Mouse (Mus musculus) right cerebral cortex, postnatal 10 days (tissue): Measurements from ENCODE around the gene Mif.
"Not testable (repeated sequence)": the region's sequence is repeated elsewhere in the genome, so short reads cannot be mapped to it uniquely, and the experiment has no call there.

Experiments
- DNase-seq, 2 experiments: peaks; one replicate each; pipeline ENCODE4 v3.0.0; 2021; ENCODE audit warnings: low spot score in 2 of 2

Mif gene

DNA sequence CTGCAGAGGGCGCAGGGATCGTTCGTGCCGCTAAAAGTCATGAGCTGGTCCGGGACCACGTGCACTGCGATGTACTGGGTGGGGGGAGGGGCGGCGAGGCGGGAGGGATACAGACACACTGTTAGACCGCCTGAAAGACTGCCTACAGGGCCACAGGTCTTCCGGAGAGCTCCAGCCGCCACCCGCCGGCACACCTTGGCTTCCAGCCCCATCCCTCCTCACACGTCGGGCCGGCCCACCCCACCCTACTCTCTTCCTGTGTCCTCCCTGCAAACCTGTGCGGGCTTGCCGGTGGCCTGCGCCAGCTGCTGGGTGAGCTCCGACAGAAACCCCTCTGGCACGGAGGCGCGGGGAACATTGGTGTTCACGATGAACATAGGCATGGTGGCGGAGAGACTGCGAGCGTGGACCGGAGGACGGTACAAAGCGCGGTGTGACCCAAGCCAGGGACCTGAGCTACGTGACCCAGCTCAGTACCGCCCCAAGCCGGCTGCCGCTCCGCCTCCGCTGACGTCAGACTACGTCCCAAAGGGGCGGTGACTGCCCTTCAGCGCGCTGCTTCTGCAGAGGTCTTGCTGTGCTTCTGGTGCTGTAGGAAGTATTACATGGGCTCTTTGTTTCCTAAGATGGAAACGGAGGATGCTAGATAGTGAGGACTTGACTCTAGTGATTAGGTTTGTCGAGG is at the start of gene Mif:
TSS of gene Mif (minus strand) at position 455 of the 685 bp plus-strand sequence.
- DNase-seq: peak; percentile 88 to 89

DNA sequence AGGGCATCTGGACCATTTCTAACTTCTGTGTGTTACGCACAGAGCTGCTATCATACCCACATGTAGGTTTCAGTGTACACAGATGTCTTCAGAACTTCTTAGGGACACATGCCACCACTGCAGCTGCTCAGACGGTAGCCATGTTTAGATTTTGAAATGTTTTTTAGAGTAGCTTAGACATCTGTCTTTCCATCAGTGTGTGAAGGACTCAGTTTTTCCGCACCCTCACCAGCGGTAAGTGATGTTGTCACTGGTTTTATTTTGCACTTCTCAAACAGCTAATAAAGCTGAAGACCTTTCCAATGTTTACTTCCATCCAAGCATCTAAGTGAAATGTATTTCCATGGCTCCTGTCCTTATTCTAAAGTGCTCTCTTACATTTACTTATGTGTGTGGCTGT is 46.8 kb upstream of the Mif start:
- no peak for DNase-seq

DNA sequence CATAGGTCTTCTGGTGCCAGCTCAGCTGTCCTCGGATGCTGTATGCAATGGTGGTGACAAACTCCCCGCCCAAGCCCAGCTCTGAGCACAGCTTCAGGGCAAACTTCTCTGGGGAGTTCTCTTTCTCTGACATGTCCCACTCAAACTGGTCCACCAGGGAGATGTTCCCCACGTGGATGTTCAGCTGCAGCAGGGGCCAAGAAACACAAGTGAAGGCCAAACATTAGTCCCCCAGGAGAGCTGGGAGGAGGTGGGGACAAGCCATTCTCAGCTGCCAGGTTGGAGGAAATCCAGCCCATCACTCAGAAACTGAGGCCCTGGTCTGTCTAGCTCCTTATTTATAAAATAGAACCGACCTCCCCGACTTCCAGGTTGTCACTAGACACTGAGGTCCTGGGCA is 44.4 kb upstream of the Mif start:
- no peak for DNase-seq

DNA sequence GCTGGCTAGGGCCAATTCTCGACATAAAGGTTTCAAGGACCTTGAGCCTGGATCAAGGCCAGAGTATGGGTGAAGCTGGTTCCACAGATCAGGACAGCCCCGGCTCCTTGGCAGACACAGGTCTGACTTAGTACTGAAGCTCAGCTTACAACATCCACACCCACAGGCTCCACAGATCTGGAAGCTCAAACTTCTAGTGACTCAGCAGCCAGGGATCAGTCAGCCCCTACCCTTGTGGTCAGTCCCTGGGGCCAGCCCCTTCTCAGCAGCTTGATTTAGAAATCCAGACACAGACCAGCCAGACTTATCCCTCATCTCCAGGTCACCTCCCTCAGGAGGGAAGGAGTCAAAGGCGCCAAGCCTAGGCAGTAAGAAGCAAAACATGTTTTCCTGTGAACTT is 38.8 kb upstream of the Mif start:
- DNase-seq: no peak

DNA sequence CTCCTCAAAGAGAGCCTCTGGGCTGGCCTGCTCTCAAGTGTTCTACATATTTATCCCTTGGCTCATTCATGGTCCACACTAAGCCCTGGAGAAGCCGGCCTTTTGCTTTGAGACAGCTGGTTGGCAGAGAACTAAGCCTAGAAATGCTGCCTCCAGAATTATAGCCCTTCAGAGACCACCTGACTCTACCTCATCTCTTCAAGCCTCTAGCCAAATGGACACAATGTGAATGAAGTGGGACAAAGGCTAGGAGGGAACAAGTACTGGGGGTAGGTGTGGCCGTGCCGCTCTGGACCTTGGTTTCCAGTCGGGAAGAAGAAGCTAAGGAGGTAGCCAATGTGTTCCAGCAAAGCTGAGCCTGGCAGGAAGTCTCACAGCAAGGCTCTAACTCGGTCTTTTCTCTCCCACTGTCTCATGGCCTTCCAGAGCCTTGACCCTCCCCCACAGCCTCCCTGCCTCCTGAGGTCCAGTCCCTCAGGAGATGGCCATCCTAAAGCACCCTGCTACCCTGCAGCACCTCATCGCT is 38.1 kb upstream of the Mif start:
- DNase-seq: no peak

DNA sequence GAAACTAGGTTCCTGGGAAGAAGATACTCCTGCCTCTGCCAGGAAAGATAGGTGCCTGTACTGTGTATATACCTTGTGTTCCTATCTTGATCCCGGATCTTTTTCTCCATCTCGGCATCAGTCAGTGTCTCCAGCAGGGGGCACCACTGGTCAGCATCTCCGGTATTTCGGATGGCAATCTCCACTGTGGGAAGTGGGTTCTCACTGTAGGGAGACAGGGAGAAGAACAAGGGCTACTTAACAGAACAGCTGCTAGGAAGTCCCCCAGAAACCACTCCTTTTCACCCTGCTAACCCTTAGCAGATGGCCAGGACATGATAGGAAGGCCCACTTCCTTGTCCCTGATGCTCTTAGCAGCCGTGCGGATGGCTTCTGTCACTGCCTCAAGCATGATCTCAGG is 37.3 kb upstream of the Mif start:
- DNase-seq: peak; percentile 72 to 79

DNA sequence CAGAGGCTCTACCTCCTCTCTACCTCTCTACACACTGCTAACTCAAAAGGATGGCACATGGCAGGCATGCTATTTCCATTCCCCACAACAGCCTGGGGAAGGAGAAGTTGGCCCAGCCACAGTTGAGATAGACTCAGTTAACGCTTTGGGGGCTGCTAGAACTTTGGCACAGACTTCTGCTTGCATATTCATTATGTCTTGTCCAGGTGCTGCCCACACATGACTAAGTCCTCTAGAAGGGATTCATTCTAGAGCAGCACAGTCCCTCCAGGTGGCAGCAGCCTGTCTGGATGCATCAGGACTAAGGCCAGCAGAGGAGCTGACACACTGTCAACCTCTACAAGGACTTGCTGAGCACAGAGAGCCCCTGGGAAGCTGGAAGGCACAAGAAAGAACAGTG is 36.2 kb upstream of the Mif start:
- DNase-seq: peak; percentile 57 to 79

DNA sequence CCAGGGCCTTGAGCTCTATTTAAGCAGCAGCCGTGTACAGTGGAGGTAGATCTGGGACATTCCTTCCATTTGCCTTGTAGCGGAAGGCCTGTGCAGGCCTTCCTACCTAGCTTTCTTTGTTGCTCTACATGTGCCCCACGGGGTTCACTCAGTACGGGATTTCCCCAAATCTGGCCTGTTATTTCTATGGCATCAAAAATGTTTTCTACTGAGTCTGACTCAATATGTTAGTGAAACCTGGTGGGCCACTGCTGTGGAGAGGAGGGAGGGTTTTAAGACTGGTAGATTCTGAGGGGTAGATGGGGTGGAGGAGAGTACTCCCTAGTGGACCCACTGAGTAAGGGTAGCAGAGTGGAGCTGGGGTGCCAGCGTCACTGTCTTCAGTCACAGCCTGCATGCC is 35.7 kb upstream of the Mif start:
- DNase-seq: no peak

DNA sequence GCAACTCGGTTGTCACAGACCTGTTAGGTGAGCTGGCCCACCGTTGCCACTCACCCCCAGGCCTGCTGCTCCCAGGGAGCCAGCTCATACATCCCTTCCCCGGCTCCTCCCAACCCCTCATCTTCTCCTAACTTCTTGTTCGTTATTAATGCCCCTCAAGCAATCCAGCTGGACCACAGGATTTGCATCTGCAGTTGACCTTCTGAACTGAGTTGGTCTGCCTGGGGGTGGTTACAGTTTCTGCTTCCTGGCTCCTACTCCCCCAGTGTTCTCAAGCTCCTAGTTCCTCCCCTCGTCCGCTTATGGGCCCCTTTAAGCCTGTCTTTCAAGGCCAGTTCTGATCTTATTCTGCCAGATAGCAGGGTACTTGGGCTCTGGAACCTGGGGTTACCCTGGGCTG is 34.6 kb upstream of the Mif start:
- DNase-seq: no peak

DNA sequence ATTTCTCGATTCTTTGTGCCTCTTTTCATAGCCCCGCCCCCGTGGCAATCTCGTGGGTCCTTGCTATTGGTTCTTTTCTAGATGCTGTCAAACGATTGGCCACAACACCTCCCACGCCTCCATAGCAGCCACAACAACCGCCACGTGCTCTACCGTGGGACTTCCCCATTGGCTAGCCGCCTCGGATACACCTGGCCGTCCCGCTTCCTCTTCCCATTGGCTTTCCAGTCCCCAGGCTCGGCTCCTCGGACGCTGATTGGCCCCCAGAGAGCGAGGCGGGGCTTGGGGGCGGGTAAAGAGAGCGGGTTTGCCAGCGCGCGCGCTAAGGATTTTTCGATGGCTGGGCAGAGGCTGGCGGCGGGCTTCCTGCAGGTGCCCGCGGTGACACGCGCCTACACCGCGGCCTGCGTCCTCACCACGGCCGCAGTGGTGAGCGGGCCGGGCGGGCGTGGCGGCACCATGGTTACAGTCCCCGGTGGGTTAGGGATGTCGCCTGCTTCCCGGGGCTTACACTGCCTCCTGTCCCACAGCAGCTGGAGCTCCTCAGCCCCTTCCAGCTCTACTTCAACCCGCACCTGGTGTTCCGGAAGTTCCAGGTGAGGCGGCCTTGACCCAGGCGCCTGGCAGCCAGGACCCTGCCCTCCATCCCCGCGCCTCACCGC is 33.2 kb upstream of the Mif start, which contains the start of gene Derl3:
TSS of gene Derl3 (plus strand) at position 325 of the 662 bp plus-strand sequence.
- DNase-seq: peak; percentile 98 to 99

DNA sequence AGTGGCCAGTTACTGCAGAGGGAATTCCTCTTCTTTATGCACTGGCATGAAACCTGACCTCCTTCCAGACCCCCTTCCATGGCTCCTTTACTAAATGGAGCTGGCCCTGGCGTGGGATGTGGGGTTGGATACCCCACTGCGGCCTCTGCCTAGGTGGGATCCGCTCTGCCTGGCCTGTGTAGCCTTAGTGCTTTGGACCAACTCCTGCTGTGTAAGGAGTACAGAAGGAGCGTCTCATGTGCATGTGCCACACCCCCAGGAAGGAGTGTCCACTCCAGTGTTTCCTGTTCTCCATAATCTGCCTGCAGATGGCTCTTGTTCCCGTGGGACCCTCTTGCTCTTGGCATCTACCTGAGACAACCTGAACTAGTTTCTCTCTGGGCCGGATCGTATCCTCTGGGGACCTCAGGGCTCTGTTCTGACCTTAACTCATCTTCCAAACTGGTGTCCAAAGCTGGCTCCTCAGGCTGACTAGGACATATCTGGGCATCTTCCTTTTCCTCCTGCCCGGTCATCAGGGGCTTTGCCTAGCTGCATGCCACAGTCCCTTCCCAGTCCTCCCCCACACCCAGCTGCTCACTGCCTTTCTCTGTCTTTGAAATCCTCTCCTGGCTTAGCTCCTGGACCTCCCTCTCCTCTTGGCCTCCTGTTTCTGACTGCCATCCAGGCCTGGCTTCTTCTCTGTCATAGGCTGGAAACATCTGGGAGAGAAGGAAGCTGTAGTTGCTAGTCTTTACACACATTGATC is 29.5 kb upstream of the Mif start:
- DNase-seq: no peak

DNA sequence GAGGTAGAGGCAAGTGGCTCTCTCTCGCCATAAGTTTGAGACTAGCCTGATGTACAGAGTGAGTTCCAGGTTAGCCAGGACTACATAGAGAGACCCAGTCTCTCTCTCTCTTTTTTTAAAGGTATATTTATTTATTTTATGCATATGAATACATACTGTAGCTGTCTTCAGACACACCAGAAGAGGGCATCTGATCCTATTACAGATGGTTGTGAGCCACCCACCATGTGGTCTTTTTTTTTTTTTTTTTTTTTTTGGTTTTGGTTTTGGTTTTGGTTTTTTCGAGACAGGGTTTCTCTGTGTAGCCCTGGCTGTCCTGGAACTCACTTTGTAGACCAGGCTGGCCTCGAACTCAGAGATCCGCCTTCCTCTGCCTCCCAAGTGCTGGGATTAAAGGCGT is 27.5 kb upstream of the Mif start:
- DNase-seq: not testable (repeated sequence)

DNA sequence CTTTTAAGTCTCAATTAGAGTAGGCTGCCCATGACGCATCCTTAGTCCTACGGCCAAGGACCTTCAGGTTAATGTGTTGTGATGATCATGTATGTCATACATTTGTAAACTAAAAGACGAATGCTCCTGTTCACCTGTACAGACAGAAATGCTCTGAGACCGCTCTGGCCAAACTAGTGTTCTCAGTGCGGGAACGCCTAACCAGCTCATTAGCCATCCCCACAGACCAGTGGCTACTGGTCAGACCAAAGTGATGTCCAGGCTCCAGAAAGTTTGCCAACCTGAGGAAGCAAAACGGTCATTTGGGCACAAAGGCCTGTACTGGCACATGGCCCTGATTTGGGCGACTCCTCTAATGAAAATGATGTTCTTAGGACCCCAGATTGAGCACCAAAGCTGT is 24.7 kb upstream of the Mif start:
- no peak for DNase-seq

DNA sequence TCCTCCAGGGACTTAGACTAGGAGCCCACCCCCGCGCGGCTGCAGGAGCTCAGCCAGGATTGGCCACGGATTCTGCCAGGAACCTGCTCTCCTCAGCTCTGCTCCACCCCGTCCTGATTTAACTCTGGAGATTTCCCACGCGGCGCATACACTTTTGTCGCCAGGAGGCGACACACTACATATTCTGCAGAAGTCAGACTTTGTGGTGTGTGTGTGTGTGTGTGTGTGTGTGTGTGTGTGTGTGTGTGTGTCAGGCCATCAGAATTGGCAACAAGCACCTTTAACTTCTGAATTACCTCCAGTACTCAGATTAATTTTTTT is 23.2 kb upstream of the Mif start:
- DNase-seq: peak; percentile 88 to 91

DNA sequence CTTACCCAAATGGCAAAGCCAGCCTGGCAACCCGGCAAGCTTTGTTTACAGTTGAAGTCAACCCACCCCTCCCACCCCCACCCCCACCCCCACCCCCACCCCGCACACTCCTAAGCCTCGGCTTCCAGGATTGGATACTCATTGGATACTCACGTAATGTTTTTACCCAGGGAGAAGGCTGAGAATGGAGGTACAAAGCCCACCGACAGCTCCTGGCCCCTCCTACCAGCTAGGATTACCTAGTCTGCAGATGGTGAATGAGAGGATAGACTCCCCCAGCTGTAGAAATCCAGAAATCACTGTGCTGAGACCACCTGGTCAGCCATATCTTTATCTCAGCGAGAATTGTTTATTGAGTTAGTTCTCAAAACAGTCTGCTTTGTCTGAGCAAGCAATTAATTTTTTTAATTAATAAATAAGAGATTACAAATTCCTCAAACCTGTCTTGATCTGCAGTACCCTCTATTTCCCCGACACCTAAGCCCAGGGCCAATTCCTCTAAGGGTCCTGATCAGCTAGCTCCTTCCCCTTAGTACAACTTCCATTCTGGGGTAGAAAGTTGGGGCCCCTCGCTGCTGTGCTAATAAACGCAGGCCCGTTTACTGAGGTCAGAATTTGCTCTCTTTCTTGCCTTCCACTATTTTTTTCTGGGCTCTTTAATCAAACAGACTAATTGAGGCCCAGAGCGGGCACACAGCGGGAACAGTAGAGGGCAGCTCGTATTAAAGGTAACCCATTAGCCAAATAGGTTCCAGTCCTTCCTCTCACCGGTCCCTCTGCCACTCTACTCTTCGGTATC is 22.6 kb upstream of the Mif start:
- no peak for DNase-seq

DNA sequence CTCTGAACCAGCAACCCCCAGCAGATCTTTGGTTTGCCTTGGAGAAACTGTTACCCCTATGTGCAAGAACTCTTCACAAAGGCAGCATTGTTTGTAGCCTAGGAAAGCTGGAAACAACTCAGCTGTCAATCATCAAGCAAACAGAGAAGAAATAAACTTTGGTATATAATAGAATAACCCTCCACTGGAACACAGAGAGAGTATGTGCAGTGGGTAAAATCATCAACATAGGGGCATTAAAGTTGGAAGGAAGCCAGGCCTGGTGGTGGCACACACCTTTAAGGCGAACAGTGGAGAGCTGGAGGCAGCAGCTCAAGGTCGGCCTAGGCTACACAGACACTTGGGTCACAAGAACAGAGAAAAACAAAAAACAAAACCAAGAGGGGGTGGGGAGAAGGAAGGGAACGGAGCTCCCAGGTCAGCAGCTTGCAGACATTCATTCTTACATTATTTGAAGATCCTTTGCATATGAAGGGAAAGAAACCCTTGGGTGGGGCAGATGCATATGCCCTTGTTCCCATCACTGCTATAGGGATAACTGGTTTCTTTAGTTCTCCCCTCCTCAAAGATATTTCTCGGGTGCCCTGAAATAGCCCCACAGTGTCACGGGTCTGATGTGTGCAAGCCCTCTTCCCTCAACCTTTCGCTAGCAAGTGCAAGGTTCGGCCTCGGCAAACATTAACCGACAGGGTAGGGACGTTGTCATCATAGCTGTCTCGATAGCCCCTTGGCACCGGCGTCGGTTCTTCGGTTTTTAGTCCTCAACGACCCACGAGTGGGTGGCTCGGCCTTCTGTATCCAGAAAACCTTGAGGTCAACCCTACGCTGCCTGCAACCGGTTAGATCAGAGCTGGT is 21.8 kb upstream of the Mif start:
- no peak for DNase-seq

DNA sequence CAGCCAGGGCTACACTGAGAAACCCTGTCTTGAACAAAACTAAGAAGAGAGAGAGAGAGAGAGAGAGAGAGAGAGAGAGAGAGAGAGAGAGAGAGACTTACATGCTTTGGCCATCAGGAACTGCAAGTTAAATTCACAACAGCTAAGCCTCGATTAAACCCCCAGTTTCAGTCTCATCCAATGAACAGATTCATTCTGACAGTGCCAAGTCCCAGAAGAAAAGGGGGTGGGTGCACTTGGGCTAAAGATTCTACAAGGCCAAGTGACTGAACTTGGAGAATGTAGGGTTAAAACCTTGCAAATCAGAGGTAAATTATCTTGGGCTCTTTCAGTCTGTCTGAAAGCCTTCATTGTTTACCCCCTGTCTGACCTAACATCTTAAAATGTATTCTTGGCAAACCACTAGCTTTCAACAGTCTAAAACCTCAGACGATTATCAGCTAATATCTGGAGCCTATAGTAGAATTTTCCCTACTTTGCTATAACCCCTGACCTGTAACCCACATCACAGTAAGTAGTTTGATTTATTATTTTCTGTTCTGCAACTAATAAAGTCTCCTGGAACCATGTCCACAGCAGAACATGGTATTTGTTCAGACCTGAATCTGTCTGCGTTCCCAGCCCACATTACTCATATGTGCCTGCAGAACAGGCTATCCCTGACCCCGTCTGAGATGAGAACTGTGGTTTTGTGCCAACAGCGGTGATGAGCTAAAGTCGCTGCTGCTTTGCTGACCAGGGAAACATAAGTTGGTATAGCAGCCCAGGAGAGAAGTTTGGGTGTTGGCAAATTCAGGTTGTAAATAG is 20.9 kb upstream of the Mif start:
- no peak for DNase-seq

DNA sequence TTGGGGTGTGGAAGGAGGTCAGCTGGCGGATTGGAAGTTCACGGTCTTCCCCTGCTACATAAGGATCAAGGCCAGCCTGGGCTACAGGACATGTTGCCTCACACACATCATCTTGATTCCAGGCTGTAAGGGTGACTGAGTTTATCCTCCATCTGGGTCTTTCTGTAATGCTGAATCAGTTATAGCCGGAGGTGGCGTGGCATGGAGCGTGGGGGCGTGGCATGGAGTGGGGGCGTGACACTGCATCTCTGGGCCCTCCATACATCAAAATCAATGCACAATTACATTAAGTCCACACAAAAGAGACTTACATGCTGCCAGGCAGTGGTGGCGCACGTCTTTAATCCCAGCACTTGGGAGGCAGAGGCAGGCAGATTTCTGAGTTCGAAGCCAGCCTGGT is 20.3 kb upstream of the Mif start:
- DNase-seq: no peak

DNA sequence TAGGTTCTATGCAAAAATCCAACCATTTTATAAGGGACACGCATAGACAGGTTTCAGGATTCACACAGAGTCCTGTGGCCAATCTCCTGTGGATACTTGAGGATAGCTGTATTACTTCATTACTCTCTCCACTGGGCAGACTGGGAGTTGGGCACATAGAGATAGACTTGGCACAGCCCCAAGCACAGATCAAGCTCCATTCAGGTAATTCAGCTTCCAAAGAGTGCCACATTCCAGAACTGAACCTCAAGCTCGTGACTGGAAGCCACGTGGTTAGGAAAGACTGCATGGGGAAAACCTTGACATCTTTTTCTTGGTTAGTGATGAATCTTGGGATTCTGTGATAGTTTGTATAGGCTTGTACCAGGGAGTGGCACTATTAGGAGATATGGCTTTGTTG is 18.8 kb upstream of the Mif start:
- no peak for DNase-seq

DNA sequence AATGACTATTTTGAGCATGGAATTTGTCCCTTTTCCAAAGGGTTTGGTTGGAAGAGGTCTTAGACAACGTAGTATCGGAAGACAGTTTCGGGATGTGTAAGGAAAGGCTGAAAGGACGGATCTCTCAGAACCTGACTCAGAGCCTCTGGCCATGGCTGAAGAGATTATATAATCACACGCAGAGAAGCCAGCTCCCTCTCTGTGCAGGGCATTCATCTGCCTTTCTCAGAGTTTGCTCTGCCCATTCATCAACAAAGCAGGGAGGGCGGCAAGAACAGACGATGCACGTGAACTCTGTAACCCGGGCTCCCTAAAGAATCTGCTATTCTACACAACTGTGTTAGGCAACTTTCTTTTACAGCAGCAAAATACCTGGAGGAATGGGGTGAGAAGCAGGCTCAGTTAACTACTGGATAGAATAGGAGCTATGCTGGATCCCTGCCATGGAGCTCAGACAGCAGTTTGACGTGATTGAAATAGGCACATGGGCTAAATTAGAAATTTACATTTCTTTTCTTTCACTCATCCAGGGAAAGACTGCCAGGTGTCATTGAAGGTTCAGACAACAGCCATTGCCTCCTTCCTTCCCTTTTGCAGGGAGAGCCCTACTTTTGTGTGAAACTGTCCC is 13.6 kb upstream of the Mif start:
- peak in 1 of 2 experiments; percentile 38 for DNase-seq
